7 mouse cellular contexts compared by ENCODE assay signal in genomic region chr1:24099926-24100869, GRCm38 (mm10). TPM values are rescaled to one million over a fixed set of nuclear protein-coding genes. Genes with fewer than 3 reads are reported as not detected.
DNase-seq lines count a peak whose midpoint lies in the region; ATAC-seq and TF ChIP-seq lines count a peak whose summit lies in the region.

TSS of gene Fam135a (minus strand) at chr1:24100341.

- intact Hi-C loops in heart, adult 2 months (cut with DNase I): loop anchor here (2.0 to 5.0 kb wide), 3 partner anchors 95 to 718 kb away; partner anchors contain the start of genes Sdhaf4 and Smap1

- H3K4me3 ChIP-seq in embryonic facial prominence, embryonic 12.5 days: peak within 1 kb of the TSS; percentile 94
- peak within 1 kb of the TSS; percentile 99 for H3K4me3 ChIP-seq in heart, adult 2 months
- peak within 1 kb of the TSS; percentile 99 for H3K4me3 ChIP-seq in kidney, adult 2 months (ENCODE audit: insufficient read depth, low read depth, low read length)
- peak within 1 kb of the TSS; percentile 87 for H3K4me3 ChIP-seq in limb, embryonic 11.5 days (ENCODE audit: low read depth, low read length)
- H3K4me3 ChIP-seq in midbrain, embryonic 13.5 days (replicated peaks): peak within 1 kb of the TSS; percentile 91

- TF ChIP-seq EP300 in heart, adult 2 months (IDR thresholded peaks at IDR 0.05; ENCODE audit: insufficient read depth, low read depth, low read length): 0 out of 2 replicates have a peak, but pooled peaks have one; percentile 19

- H3K9me3 ChIP-seq in embryonic facial prominence, embryonic 12.5 days: no peaks in the 10 kb centered on the region
- no peaks in the 10 kb centered on the region for H3K9me3 ChIP-seq in limb, embryonic 11.5 days (ENCODE audit: control insufficient read depth, low read length)
- H3K9me3 ChIP-seq in midbrain, embryonic 13.5 days: no peaks in the 10 kb centered on the region

- DNase-seq in adrenal gland, postnatal 36 days: peak; percentile 95 to 98
- peak; percentile 92 for DNase-seq in heart, adult 2 months
- DNase-seq in kidney, adult 2 months: peak; percentile 97
- peak; percentile 99 for DNase-seq in limb, embryonic 11.5 days (ENCODE audit: low spot score)
- DNase-seq in spleen, adult 12 weeks (ENCODE audit: low spot score): peak; percentile 7

- H3K4me1 ChIP-seq in embryonic facial prominence, embryonic 12.5 days: peaks cover 9% of the 10 kb centered on the region
- H3K4me1 ChIP-seq in heart, adult 2 months (ENCODE audit: control insufficient read depth, insufficient read depth, low read length): no peaks in the 10 kb centered on the region; the same call in 1 of the 2 replicates
- H3K4me1 ChIP-seq in kidney, adult 2 months (ENCODE audit: control insufficient read depth, insufficient read depth, low read length): peaks cover 8% of the 10 kb centered on the region; the same call in 1 of the 2 replicates
- H3K4me1 ChIP-seq in limb, embryonic 11.5 days (ENCODE audit: control insufficient read depth, insufficient read depth, low read length): no peaks in the 10 kb centered on the region
- H3K4me1 ChIP-seq in midbrain, embryonic 13.5 days (replicated peaks): peaks cover 18% of the 10 kb centered on the region

- ATAC-seq in embryonic facial prominence, embryonic 12.5 days (ENCODE audit: insufficient number of reproducible peaks, insufficient read depth, low FRiP score, low TSS enrichment): peak; percentile 86
- ATAC-seq in limb, embryonic 11.5 days (ENCODE audit: insufficient number of reproducible peaks, low FRiP score, low TSS enrichment, low read depth): peak; percentile 92
- peak; percentile 94 for ATAC-seq in midbrain, embryonic 13.5 days

- peak within 1 kb of the TSS; percentile 62 for H3K4me2 ChIP-seq in embryonic facial prominence, embryonic 12.5 days (replicated peaks)
- H3K4me2 ChIP-seq in limb, embryonic 11.5 days (ENCODE audit: low read depth, severe bottlenecking): peak within 1 kb of the TSS; percentile 75
- H3K4me2 ChIP-seq in midbrain, embryonic 13.5 days (replicated peaks): peak within 1 kb of the TSS; percentile 70

- no peaks in the 10 kb centered on the region for H3K36me3 ChIP-seq in embryonic facial prominence, embryonic 12.5 days
- no peaks in the 10 kb centered on the region for H3K36me3 ChIP-seq in heart, adult 2 months (ENCODE audit: control insufficient read depth, insufficient read depth, low read length)
- H3K36me3 ChIP-seq in kidney, adult 2 months (ENCODE audit: control insufficient read depth, insufficient read depth, low read length): no peaks in the 10 kb centered on the region
- H3K36me3 ChIP-seq in limb, embryonic 11.5 days (ENCODE audit: control insufficient read depth, insufficient read depth, low read length): no peaks in the 10 kb centered on the region
- H3K36me3 ChIP-seq in midbrain, embryonic 13.5 days: no peaks in the 10 kb centered on the region

- H3K27me3 ChIP-seq in embryonic facial prominence, embryonic 12.5 days: no peaks in the 10 kb centered on the region
- H3K27me3 ChIP-seq in heart, adult 2 months (ENCODE audit: control insufficient read depth, insufficient read depth, low read length): no peaks in the 10 kb centered on the region
- H3K27me3 ChIP-seq in kidney, adult 2 months (replicated peaks; ENCODE audit: control insufficient read depth, insufficient read depth, low read length): no peaks in the 10 kb centered on the region
- H3K27me3 ChIP-seq in limb, embryonic 11.5 days (ENCODE audit: control insufficient read depth, insufficient read depth, low read length): no peaks in the 10 kb centered on the region
- no peaks in the 10 kb centered on the region for H3K27me3 ChIP-seq in midbrain, embryonic 13.5 days

- TF ChIP-seq POLR2A in heart, adult 2 months (IDR thresholded peaks at IDR 0.05; ENCODE audit: insufficient read depth, low read depth, low read length): peak; percentile 17; the same call in 1 of the 2 replicates
- TF ChIP-seq POLR2A in kidney, adult 2 months (IDR thresholded peaks at IDR 0.05; ENCODE audit: low read depth, low read length): no peak

- peak within 1 kb of the TSS; percentile 84 for H3K27ac ChIP-seq in embryonic facial prominence, embryonic 12.5 days
- H3K27ac ChIP-seq in heart, adult 2 months: peak within 1 kb of the TSS; percentile 82
- peak within 1 kb of the TSS; percentile 57; the same call in 1 of the 2 replicates for H3K27ac ChIP-seq in kidney, adult 2 months (ENCODE audit: insufficient read depth, low read depth, low read length)
- peak within 1 kb of the TSS; percentile 36; the same call in 1 of the 2 replicates for H3K27ac ChIP-seq in limb, embryonic 11.5 days (replicated peaks; ENCODE audit: low read depth, low read length)
- H3K27ac ChIP-seq in midbrain, embryonic 13.5 days: peak within 1 kb of the TSS; percentile 83

- TF ChIP-seq CTCF in heart, adult 2 months (IDR thresholded peaks at IDR 0.05): no peak
- no peak for TF ChIP-seq CTCF in kidney, adult 2 months (conservative IDR thresholded peaks at IDR 0.05; ENCODE audit: insufficient read depth, insufficient read length, low read depth, low read length)

- peaks cover 4% of the 10 kb centered on the region; the same call in 1 of the 2 replicates for H3K79me2 ChIP-seq in heart, adult 2 months (replicated peaks; ENCODE audit: control insufficient read depth, insufficient read depth, low read length)

- peak within 1 kb of the TSS; percentile 92 for H3K9ac ChIP-seq in embryonic facial prominence, embryonic 12.5 days
- H3K9ac ChIP-seq in heart, adult 2 months (ENCODE audit: low read depth, low read length): peak within 1 kb of the TSS; percentile 79
- H3K9ac ChIP-seq in limb, embryonic 11.5 days (ENCODE audit: low read length): peak within 1 kb of the TSS; percentile 91
- peak within 1 kb of the TSS; percentile 90 for H3K9ac ChIP-seq in midbrain, embryonic 13.5 days (replicated peaks)

- WGBS in embryonic facial prominence, embryonic 12.5 days: 1% methylated on average over 85 of the region's 88 CpGs
- 2% methylated on average over 86 of the region's 88 CpGs for WGBS in heart, adult 2 months
- WGBS in kidney, adult 2 months: 1% methylated on average over 87 of the region's 88 CpGs
- WGBS in limb, embryonic 11.5 days: under 1% methylated on average over 80 of the region's 88 CpGs
- WGBS in midbrain, embryonic 13.5 days: under 1% methylated on average over 59 of the region's 88 CpGs

RNA-seq across cellular contexts. Expression of gene Fam135a, which starts in this region (rescaled TPM):
- 10 to 100 TPM; 15.5 to 22.5 TPM for total RNA-seq in adrenal gland, postnatal 36 days (2021)
- 50.5 and 53.7 TPM in 2 replicates for polyA plus RNA-seq in embryonic facial prominence, embryonic 12.5 days (2016; fragmentation: Nextera tagmentation; extraction: Ambion mirVana)
- 10 to 100 TPM; 21.0 to 21.1 TPM for total RNA-seq in heart, adult 2 months (2021)
- polyA plus RNA-seq in heart, adult 2 months (2012; rRNA removed): 6.6 and 14.4 TPM in 2 replicates
- 6.4 and 7.0 TPM in 2 replicates for polyA plus RNA-seq in kidney, adult 2 months (2012; rRNA removed)
- polyA plus RNA-seq in limb, embryonic 11.5 days (2014; fragmentation: Nextera tagmentation; extraction: Ambion mirVana): 35.3 and 36.4 TPM in 2 replicates
- polyA plus RNA-seq in midbrain, embryonic 13.5 days (2015; fragmentation: Nextera tagmentation; extraction: Ambion mirVana): 33.1 and 33.9 TPM in 2 replicates

Comparison
In these comparisons a context has a peak if more than half of its experiments do, and no peak if none do; other contexts are left out.
1. Peak in every context shown above with its lines: DNase-seq, ATAC-seq, H3K4me3 ChIP-seq and H3K27ac ChIP-seq.
2. DNase-seq: peak in every context shown above with its lines; median percentile 99 in limb, embryonic 11.5 days; 97 in kidney, adult 2 months; 96 in adrenal gland, postnatal 36 days; 92 in heart, adult 2 months; 7 in spleen, adult 12 weeks.